Mouse (Mus musculus) G1E-ER4 (cell line): Measurements from ENCODE around the gene Lrrk1. TPM values are rescaled to one million over a fixed set of nuclear protein-coding genes. Genes with fewer than 3 reads are reported as not detected.

Experiments used
- GATA1 ChIP-seq: IDR thresholded peaks from one replicate; pipeline ENCODE4 v1.8.0; 2012; ENCODE audit warnings: low read length, inconsistent platforms
- polyA plus RNA-seq: library from polyadenylated mRNA; stranded (reverse); fragments of >175 nt; gene quantifications from 2 replicates; pipeline ENCODE4 v1.2.3, GENCODE M21; 2012

Lrrk1 gene
- polyA plus RNA-seq, 1 experiment, result not detected

GRCm38 (mm10) chr7:66187581-66188231, 200.4 kb downstream of the Lrrk1 start:
- peak; percentile 86 for TF ChIP-seq GATA1

DNA sequence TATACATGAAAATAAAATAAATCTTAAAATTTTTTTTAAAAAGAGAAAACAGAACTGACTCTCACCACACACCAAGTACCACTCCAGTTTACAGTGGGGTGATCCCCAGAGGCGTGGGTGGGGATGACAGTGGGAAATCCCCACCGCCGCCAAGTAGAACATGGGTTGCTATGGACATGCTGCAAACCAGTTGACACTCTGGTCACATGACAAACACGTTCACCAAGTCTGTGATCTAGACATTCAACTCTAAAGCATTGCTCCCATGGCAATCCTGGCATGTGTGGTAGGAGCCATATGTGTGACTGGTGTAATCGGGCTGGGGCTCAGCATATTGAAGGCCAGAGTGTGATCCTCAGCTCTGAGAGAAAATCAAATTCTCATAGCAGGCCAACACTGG, 202.8 kb downstream of the Lrrk1 start:
- no peak for TF ChIP-seq GATA1

DNA sequence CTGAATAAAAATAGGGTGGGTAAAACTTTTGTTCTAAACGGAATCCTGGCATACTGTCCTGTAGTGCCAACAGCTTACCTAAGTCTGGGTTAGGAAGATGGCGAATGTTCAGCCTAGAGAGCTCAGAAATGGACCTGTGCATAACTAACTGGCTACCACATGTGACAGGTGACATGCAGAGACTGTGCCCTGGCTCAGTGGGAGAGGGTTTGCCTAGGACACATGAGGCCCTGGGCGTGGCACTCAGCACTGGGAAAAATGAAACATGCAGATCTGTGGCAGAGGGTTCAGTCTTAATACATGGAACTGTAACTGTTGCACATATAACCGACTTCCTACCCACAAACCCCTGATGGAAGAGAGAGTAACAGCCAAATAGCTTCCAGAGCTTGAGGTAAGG, 204.1 kb downstream of the Lrrk1 start:
- no peak for TF ChIP-seq GATA1

GRCm38 (mm10) chr7:66183404-66183803, 204.7 kb downstream of the Lrrk1 start:
- TF ChIP-seq GATA1, result no peak

DNA sequence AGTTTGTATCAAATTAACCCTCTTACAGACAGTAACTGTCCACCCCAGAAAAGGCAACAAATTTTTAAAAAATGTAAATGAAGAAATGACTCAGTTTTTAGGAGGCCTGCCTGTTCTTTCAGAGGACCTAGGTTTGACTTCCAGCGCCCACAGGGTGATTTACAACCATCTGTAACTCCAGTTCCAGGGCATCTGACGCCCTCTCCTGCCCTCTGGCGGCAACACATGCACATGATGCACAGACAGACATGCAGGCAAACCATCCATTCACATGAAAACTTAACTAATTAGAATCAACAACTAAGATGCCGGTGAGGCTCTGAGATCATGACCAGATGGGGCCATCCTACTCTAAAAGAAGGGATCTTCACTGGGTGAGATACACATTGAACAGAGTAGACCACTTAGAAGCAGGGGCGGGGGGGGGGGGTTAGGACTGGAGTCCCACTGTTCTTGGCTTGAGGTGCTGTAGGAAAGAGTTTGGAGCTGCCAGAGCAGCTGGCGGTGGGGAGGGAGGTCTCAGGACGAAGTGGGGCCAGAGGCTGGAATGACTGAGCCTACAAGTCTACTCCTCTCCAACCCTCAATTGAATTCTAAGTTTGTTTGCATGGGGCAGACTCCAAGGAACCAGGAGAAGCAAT, 206.0 kb downstream of the Lrrk1 start:
- no peak for TF ChIP-seq GATA1

DNA sequence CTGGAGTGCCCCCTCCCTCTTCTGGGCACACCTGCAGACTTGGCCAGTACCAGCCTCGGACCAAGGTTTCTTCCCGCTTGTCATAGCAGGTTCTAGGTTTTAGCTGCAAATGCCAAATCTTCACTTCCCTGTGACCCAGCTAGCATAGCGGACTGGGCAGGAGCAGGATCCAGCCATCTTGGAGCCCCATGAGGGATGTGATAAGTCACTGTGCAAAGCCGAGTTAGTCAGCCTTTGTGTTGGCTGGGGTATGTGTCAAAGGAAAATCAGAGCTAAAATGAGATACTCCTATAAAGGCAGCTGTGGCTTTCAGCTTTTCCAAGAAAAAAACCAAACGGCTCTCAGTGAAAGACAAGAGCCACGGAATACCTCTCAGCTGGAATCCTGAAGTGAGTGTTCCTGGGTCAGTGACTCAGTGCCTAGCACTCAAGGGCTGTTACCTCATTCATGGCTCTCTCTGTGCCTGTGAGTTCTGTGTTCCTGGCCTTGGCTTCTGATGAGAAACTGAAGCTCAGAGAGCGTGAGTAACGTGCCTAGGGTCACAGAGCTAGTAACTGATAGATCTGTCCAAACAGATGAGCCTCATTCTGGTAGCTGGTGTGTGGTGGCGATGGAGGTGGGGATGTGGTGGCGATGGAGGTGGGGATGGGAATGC, 207.3 kb downstream of the Lrrk1 start:
- TF ChIP-seq GATA1, result no peak

GRCm38 (mm10) chr7:66180260-66180659, 207.9 kb downstream of the Lrrk1 start:
- no peak for TF ChIP-seq GATA1

DNA sequence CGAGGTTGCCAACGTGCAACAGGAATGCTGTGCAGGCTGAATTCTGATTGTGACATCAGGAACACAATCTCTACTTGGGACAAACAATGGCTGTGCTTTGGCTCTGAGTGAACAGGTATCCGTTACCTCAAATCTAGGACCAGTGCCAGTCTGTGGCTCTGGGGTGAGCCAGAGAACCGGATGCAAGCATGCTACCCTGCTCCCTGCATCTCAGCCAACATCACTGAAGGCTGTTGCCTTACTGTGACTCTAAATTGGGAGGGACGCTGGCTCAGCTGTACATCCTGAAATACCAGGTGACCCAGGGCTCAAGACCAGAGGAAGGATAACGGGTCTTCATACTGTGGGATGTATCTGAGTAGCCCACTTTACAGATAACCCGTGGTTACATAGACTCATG, 208.4 kb downstream of the Lrrk1 start:
- no peak for TF ChIP-seq GATA1

- TF ChIP-seq GATA1, result no peak
Observed at GRCm38 (mm10) chr7:66179120-66179581, 209.0 kb downstream of the Lrrk1 start.

GRCm38 (mm10) chr7:66178101-66178500, 210.0 kb downstream of the Lrrk1 start:
- no peak for TF ChIP-seq GATA1

DNA sequence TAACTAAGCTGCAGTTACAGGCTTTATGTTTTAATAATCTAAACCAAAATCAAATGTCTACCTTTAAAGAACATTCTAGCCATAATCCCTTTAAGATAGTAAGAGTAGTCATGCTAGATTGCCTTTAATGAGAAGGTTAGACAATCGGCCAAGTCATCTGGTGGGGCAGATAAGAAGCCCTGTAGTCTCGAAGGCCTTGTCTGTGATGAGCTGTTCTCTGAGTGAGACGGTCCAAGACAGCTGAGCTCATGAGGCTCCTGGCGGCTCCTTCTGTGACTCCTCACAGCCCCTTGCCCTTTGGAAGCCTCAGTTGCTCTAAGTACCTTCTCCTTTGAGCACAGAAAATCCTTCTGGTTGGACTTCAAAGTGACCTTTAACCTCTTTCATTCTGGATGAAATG, 211.2 kb downstream of the Lrrk1 start:
- TF ChIP-seq GATA1, result peak; percentile 95

Other genes starting within 250 kb of the Lrrk1 start
- gene Gm10974, start 22.4 kb downstream of the Lrrk1 start, polyA plus RNA-seq, result not detected in 2 replicates
- gene Aldh1a3, start 39.2 kb upstream of the Lrrk1 start, polyA plus RNA-seq, result not detected in 2 replicates